Mouse (Mus musculus) CD8-positive naive resting alpha-beta T cell, adult 2 months (primary cell): ENCODE data around the gene Cnpy2.

Experiments used
- DNase-seq, 2 experiments: peaks; one replicate each; pipeline ENCODE4 v3.0.0; 2022; ENCODE audit warnings: low read depth in 2 of 2, low spot score in 2 of 2

The Cnpy2 gene

GRCm38 (mm10) chr10:128367899-128368401 lies 45.7 kb downstream of the Cnpy2 start:
- no peak for DNase-seq

GRCm38 (mm10) chr10:128368402-128369217 lies 46.4 kb downstream of the Cnpy2 start, which contains the start of gene Coq10a:
TSS of gene Coq10a (minus strand) at chr10:128368997.
- DNase-seq, result peak; percentile 90

DNA sequence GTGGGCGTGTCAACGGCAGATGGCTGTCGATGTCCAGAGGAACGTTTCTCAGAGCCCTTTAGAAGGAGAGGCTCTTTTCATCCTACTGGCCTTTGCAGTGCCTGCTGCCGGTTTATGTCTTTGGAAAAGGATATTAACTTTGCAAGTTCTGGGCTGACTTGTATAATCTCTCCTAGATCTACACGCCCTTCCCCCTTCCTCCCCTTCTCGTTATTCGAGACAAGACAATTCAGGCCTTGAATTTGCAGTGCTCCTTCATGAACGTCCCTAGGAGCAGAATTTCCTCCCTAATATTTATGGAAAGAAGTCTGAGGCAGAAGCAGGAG lies 46.9 kb downstream of the Cnpy2 start:
- DNase-seq, result no peak

DNA sequence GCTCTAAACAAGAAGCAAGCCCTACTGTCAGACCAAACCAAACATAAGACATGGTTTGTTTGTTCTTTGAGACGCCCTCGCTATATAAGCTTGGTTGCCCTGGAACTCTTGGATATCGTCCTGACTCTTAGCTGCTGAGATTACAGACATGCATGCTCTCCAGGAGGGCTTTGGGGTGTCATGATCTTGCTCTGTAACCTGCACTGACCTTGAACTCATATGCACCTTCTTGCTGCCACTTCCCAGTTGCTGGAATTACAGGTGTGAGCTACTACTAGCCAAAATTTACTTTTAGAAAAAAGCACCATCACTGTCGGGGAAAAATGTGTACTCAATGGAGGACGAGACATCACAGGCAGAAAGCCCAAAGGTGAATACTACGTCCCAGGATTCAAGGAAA lies 47.3 kb downstream of the Cnpy2 start:
- DNase-seq, result no peak

GRCm38 (mm10) chr10:128370021-128370420 lies 47.8 kb downstream of the Cnpy2 start:
- no peak for DNase-seq

DNA sequence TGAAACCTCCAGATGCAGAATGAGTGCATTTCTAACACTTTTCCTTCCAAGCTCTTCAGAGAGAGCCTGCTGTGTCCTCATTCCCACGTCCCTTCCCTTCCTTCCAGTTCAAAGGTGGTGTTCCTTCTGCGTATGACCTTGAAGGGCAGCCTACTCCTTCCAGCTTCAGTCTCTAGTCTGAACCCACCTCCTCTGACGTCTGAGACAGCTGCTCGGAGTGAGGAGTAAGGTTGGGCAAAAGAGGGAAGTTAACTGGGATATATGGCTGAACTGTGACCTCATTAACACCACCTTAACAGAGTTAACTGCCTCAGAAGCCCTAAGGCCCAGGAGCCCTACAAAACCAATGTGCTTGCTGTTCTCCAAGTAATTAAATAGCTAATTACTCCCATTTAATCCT lies 48.3 kb downstream of the Cnpy2 start:
- DNase-seq, result no peak

GRCm38 (mm10) chr10:128372142-128372541 lies 49.9 kb downstream of the Cnpy2 start:
- no peak for DNase-seq

GRCm38 (mm10) chr10:128372989-128373748 lies 50.9 kb downstream of the Cnpy2 start:
- no peak for DNase-seq

- DNase-seq, result no peak
Observed at GRCm38 (mm10) chr10:128374393-128374792, 52.1 kb downstream of the Cnpy2 start.

DNA sequence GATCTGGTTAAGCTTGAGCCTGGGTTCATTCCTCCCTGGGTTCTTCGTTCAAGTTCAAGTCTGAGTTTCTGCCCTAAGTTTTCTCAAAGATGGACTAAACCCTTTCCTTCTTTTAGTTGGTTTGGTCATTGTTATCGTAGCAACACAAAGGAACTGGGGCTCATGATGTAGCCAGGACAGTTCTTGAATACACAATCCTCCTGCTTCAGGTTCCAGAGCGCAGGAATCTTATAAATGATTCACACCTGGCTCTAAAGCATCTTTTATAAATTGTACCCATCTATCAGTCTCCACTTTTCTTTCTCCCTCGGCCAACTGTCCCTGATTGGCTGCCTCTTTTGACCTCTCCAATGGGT lies 53.8 kb downstream of the Cnpy2 start:
- no peak for DNase-seq

- peak; percentile 76 to 80 for DNase-seq
Observed at GRCm38 (mm10) chr10:128376455-128377211, 54.4 kb downstream of the Cnpy2 start, which contains the start of gene Ankrd52. TSS of gene Ankrd52 (plus strand) at chr10:128377115.
